Mouse (Mus musculus): ENCODE measurements at regions not wholly inside any gene's neighbourhood (a gene's known extent, or its start where the extent isn't known, plus 50 kb on each side); places are given as distances from the start of the nearest gene placed in this dataset.

DNA sequence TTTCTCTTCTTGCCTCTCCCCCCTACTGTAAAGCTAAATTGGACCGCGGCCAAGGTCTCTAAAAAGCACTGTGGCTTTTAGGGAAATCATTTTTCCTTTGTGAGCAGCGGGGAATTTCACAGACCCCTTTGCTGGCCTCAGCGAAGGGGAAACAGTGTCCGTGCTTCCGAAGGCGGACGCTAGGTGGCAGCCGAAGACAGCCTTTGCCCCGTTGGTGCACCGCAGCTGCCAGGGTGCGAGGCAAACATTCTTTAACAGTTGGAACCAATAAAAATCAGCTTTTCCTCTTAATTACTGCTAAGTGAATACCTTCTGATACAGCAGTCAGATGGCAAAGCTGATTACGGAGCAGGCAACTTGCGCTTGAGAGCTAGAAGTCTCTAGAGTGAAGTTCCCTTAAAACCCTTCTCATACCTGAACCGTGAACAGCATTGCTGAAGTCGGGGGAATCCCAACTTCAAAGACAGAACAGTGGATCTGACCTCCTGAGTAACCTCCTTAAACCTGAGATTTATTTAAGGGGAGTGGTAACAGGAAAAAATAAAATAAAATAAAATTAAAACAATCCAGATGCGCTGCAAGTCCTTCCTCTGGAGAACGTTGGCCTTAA, 263.7 kb upstream of the Adamts16 start:
- in situ Hi-C loops (cut with MboI; ENCODE audit: low pct_unique_long_range_greater_than_20kb in 1 of 2, low sequenced_read_pairs in 2 of 2, unreplicated experiment in 1 of 2) = no loop called here

GRCm38 (mm10) chr13:71104419-71105228, 263.0 kb upstream of the Adamts16 start:
- in situ Hi-C loops (cut with MboI; ENCODE audit: low pct_unique_long_range_greater_than_20kb in 1 of 2, low sequenced_read_pairs in 2 of 2, unreplicated experiment in 1 of 2) = no loop called here

- in situ Hi-C loops (cut with MboI; ENCODE audit: low pct_unique_long_range_greater_than_20kb in 1 of 2, low sequenced_read_pairs in 2 of 2, unreplicated experiment in 1 of 2) = no loop called here
Measured at GRCm38 (mm10) chr13:71084301-71084700, 242.7 kb upstream of the Adamts16 start.

DNA sequence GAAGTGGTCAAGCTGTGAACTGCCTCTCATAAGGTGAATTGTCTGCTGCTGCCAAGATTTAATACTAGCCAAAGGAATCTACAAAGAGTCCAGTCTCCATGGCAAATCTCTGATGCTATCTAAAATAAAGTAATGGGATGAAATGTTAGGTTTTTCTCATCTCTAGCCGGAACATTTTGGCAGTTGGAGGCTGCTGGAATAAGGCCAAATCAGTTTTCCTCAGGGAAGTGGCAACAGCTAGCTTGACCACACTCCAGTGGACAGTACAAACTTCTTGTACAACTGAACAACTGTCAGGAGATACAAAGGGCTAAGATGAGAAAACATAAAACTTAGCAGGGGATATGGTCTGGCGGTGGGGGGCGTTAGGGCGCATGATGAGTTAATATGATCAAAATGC, 234.3 kb upstream of the Adamts16 start:
- in situ Hi-C loops (cut with MboI; ENCODE audit: low pct_unique_long_range_greater_than_20kb in 1 of 2, low sequenced_read_pairs in 2 of 2, unreplicated experiment in 1 of 2) = no loop called here

DNA sequence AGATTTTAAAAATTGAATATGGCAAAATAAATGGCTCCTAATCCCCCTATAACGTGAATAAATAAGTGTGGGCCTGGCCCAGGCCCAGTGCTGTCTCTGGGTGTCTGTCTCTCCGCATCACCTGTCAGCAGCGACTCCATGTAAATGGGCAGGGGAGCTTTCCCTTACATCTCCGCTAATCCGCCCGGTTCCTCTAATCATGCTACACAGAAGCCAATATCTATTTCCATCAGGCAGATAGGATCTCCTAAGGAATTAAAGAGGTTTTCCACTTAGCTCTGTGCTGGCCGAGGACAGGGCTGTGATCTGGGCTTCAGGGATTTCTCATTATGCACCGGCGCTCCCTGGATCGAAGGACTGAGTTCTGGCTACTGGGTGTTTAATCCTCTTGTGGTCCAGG, 232.4 kb upstream of the Adamts16 start:
- in situ Hi-C loops (cut with MboI; ENCODE audit: low pct_unique_long_range_greater_than_20kb in 1 of 2, low sequenced_read_pairs in 2 of 2, unreplicated experiment in 1 of 2) = no loop called here

- in situ Hi-C loops (cut with MboI; ENCODE audit: low pct_unique_long_range_greater_than_20kb in 1 of 2, low sequenced_read_pairs in 2 of 2, unreplicated experiment in 1 of 2) = no loop called here
Measured at GRCm38 (mm10) chr13:71068757-71069201, 227.2 kb upstream of the Adamts16 start.

- in situ Hi-C loops (cut with MboI; ENCODE audit: low pct_unique_long_range_greater_than_20kb in 1 of 2, low sequenced_read_pairs in 2 of 2, unreplicated experiment in 1 of 2) = no loop called here
Measured at GRCm38 (mm10) chr13:71068011-71068410, 226.4 kb upstream of the Adamts16 start.

GRCm38 (mm10) chr13:71065568-71065967, 224.0 kb upstream of the Adamts16 start:
- in situ Hi-C loops (cut with MboI; ENCODE audit: low pct_unique_long_range_greater_than_20kb in 1 of 2, low sequenced_read_pairs in 2 of 2, unreplicated experiment in 1 of 2) = no loop called here

DNA sequence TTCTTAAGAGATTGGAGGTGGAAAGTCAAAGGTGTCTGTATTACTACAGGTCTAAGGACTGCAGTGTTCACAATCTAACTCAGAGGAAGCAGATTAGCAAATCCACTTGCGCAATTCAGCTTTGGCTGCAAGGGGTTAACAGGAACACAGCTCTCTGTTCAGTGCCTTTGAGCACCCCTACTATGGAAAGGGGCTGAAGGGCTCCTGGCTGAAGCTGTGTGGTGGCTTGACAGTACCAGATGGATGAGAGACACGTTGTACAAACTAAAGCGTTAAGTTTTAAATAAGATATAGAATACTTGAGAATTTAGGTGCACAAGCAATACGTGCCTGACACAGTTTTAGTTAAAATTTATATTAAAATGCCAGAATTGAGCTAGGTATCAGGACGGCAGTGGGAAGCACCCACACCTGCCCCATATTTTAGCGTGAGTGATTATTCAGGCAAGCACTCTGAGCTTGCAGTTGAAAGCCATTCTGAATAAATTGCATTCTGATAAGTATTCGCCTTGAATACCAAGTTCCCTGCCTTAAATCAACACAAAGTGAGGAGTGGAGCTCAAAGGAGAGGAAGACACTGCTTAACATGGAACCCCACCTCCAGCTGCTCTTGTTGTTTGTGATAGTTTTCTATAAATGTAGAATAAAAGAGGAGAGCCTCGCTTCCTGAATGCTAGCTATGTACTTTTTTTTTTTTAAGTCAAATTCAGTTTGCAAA, 223.1 kb upstream of the Adamts16 start:
- in situ Hi-C loops (cut with MboI; ENCODE audit: low pct_unique_long_range_greater_than_20kb in 1 of 2, low sequenced_read_pairs in 2 of 2, unreplicated experiment in 1 of 2) = no loop called here

DNA sequence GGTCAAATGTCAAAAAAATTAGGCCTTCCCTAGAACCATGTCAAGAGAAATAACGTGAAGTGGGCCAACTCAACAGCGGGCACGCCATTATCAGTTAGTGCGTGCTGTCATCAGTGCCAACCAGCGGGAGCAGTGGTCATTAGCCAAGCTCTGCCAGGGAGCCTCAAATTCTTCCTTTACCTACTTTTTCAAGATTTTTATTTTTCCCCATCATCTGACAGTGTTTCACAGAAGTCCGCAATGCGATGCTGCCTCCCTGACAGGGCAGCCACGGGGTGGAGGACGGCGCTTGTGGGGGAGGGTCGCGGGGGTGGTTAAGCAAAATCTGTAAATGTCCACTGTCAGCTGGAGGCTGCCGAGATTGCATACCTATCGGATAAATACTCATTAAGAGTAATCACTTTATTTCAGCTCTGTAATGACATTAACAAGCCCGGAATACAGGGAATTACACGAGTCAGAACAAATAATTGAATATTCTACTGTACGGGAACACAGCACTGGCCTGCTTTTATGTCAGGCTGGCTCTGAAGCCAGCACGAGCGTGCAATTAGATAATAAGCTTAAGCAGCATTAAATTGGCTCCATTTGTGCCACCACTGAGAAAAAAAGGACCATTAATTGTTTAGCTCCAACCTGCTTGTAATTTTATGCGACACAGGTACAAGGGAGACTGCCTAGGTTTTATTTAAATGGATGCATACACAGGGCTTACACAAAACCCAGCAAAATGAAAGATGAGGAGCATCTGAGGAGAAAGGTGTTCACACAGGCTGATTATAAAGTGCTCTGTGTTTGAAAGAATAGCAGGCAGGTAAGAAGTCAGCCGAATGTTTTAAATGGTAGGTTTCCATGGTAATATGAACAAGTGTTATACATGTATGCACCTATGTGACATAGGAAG, 212.0 kb upstream of the Adamts16 start:
- in situ Hi-C loops (cut with MboI; ENCODE audit: low pct_unique_long_range_greater_than_20kb in 1 of 2, low sequenced_read_pairs in 2 of 2, unreplicated experiment in 1 of 2) = no loop called here

- in situ Hi-C loops (cut with MboI; ENCODE audit: low pct_unique_long_range_greater_than_20kb in 1 of 2, low sequenced_read_pairs in 2 of 2, unreplicated experiment in 1 of 2) = no loop called here
Measured at GRCm38 (mm10) chr13:71050646-71051045, 209.0 kb upstream of the Adamts16 start.

GRCm38 (mm10) chr13:71036000-71036399, 194.4 kb upstream of the Adamts16 start:
- in situ Hi-C loops (cut with MboI; ENCODE audit: low pct_unique_long_range_greater_than_20kb in 1 of 2, low sequenced_read_pairs in 2 of 2, unreplicated experiment in 1 of 2) = no loop called here

DNA sequence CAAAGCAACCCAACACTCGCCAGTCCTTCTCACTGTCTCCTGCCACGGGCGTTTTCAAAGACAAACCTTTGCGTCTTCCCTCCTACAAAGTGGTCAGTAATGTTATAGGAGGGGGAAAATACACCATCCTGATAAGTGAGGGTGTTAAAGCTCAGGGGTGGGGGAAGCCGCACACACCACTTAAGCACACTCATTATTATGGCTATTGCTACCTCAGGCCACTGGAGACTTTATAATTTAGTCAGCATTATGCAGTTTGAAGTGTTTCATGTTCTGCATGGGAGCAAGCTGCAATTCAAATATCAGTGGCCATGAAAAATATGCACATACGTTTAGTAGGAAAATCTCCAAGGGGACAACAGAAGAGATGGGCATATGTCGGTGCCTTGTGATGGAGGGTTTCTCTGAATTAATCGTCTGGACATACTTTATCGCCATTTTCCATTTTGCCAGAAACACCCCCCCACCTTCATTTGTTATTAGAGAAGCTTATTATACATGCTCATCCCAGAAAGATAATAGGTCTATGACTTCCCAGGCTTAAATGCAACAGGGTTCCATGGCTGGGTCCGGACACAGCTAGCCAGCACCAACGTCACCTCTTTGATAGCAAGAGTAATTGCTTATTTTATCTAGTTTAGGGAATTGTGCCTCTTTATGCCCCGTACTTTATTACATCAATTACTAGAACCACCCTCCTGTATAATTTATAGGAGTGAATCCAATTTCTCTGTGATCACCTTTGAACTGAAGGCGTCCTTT, 193.5 kb upstream of the Adamts16 start:
- in situ Hi-C loops (cut with MboI; ENCODE audit: low pct_unique_long_range_greater_than_20kb in 1 of 2, low sequenced_read_pairs in 2 of 2, unreplicated experiment in 1 of 2) = no loop called here

DNA sequence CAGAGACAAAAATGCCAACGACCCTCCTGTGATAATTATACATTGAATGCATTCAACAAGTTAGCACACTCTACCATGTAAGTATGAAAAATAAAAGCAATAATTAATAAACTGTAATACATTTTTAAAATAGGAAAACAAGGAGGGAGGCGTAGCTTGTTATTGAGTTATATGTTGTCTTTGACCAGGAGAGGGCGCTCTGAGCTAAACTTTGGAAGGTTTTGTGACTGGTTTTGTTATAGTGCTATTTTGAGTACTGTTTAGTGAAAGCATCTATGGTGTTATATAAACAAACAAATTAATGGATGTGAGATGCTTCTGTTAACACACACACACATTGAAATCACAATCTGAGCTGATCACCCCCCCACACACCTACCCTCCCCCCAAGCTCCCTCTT, 166.6 kb upstream of the Adamts16 start:
- in situ Hi-C loops (cut with MboI; ENCODE audit: low pct_unique_long_range_greater_than_20kb in 1 of 2, low sequenced_read_pairs in 2 of 2, unreplicated experiment in 1 of 2) = no loop called here

DNA sequence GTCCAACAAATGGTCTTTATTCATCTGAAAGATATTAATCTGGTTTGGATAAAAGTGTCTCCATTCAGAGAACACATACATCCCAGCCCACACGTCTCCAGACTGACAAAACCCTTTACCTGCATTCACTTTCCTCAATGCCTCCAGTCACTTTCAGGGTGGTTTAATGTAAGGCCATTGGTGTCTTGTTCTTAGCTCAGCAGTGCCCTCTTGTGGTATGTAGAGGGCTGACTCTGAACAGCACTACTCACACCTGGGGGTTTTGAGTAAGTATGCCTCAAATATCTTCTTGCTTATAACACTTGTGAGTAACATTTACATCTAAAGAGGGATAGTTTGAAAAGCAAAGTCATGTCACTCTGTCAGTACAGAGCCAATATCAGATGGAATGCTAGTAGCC, 164.5 kb upstream of the Adamts16 start:
- in situ Hi-C loops (cut with MboI; ENCODE audit: low pct_unique_long_range_greater_than_20kb in 1 of 2, low sequenced_read_pairs in 2 of 2, unreplicated experiment in 1 of 2) = no loop called here

DNA sequence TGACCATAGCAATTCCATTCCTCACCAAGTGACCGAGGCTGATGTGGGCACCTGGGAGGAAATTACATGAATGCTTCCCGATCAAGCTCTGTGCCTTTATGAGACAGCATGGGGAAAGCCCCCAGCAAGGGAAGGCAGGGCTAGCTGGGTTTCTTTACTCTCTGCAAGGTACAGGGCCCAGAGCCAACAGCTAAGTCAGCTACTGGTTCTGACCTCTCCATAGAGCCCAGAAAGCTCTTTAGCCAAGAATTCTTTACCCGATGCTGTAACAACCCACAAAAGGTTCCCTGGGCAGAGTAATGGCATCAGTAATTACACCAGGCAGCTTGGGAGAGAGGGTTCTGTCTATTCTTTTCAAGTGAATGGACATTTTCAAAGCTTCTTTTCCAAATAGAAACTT, 161.9 kb upstream of the Adamts16 start:
- in situ Hi-C loops (cut with MboI; ENCODE audit: low pct_unique_long_range_greater_than_20kb in 1 of 2, low sequenced_read_pairs in 2 of 2, unreplicated experiment in 1 of 2) = no loop called here

- in situ Hi-C loops (cut with MboI; ENCODE audit: low pct_unique_long_range_greater_than_20kb in 1 of 2, low sequenced_read_pairs in 2 of 2, unreplicated experiment in 1 of 2) = no loop called here
Measured at GRCm38 (mm10) chr13:71001278-71001677, 159.7 kb upstream of the Adamts16 start.

- in situ Hi-C loops (cut with MboI; ENCODE audit: low pct_unique_long_range_greater_than_20kb in 1 of 2, low sequenced_read_pairs in 2 of 2, unreplicated experiment in 1 of 2) = no loop called here
Measured at GRCm38 (mm10) chr13:71000422-71001008, 158.9 kb upstream of the Adamts16 start.

All from mouse embryonic stem cell (cell line).